Mouse (Mus musculus) heart, embryonic 12.5 days (tissue): ENCODE data around the gene Plekhh2. TPM values are rescaled to one million over a fixed set of nuclear protein-coding genes. Genes with fewer than 3 reads are reported as not detected.

Experiments
- ATAC-seq: fragments of 200-750 bp; cut with Nextera tagmentation; 2 replicates; pipeline ENCODE4 v1.8.0; 2017; ENCODE audit warnings: moderate TSS enrichment, moderate library complexity; ENCODE audit not compliant: insufficient number of reproducible peaks, low FRiP score
- H3K27ac ChIP-seq: fragments of 300-500 bp; sonication (generic); 2 replicates; pipeline ENCODE4 v1.5.1; 2016; ENCODE audit warnings: mild to moderate bottlenecking, moderate library complexity; ENCODE audit not compliant: poor library complexity, severe bottlenecking
- H3K27me3 ChIP-seq: fragments of 300-500 bp; sonication (generic); replicated peaks from 2 replicates; pipeline ENCODE4 v1.6.1; 2016; ENCODE audit warnings: mild to moderate bottlenecking, moderate library complexity
- H3K36me3 ChIP-seq: fragments of 300-500 bp; sonication (generic); 2 replicates; pipeline ENCODE4 v1.6.1; 2016; ENCODE audit warnings: mild to moderate bottlenecking, moderate library complexity
- H3K4me1 ChIP-seq: fragments of 300-500 bp; sonication (generic); replicated peaks from 2 replicates; pipeline ENCODE4 v1.6.1; 2016; ENCODE audit warnings: mild to moderate bottlenecking
- H3K4me2 ChIP-seq: fragments of 300-500 bp; sonication (generic); 2 replicates; pipeline ENCODE4 v1.6.1; 2016; ENCODE audit warnings: mild to moderate bottlenecking, moderate library complexity
- H3K4me3 ChIP-seq: fragments of 300-500 bp; sonication (generic); 2 replicates; pipeline ENCODE4 v1.5.1; 2016; ENCODE audit warnings: mild to moderate bottlenecking
- H3K9ac ChIP-seq: fragments of 300-500 bp; sonication (generic); 2 replicates; pipeline ENCODE4 v1.6.1; 2016; ENCODE audit warnings: mild to moderate bottlenecking, moderate library complexity
- H3K9me3 ChIP-seq: fragments of 300-500 bp; sonication (generic); replicated peaks from 2 replicates; pipeline ENCODE4 v1.6.1; 2016; ENCODE audit warnings: mild to moderate bottlenecking, moderate library complexity
- WGBS: fragments of 180-500 bp; shearing (Covaris S2); methylation state at CpG from one replicate; pipeline ENCODE4 v1.1.7; 2016; 5-methylcytosine and 5-hydroxymethylcytosine counted together
- polyA plus RNA-seq: library from polyadenylated mRNA; unstranded; fragments of >200 nt; fragmentation: Nextera tagmentation; extraction: Ambion mirVana; gene quantifications from 2 replicates; pipeline ENCODE4 v1.2.1, GENCODE M21; 2016

Gene Plekhh2
- polyA plus RNA-seq, 1 experiment from 2014 or later: 3.3 TPM

- ATAC-seq: no peak
- Histone ChIP-seq H3K27me3 (no peaks in the 10 kb centered on the region), H3K4me1 (peaks cover 5% of the 10 kb centered on the region), H3K9me3 (no peaks in the 10 kb centered on the region), H3K36me3 (no peaks in the 10 kb centered on the region), H3K27ac (no peak overlapping the region), H3K4me3 (no peak overlapping the region), H3K4me2 (no peak overlapping the region), H3K9ac (no peak overlapping the region)
- 85% methylated on average over 5 of the region's 5 CpGs for WGBS
Observed at GRCm38 (mm10) chr17:84573940-84574339, 62.2 kb downstream of the Plekhh2 start.

DNA sequence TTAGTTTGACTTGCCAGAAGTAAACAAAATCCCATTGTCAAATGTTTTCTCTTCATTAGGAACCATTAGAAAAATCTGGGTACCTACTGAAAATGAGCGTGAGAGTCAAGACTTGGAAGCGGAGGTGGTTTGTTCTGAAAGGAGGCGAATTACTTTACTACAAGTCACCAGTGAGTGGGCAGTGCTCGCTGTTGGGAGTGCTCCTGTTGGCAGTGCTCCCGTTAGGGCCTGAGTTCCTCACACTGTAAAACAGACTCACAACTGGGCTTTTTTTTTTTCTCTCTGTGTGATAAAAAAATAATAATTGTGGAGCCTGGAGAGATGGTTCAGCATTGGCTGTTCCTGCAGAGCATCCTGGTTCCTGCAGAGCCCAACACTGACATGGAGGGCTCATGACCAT is 63.4 kb downstream of the Plekhh2 start:
- Histone ChIP-seq H3K4me2 (no peak overlapping the region), H3K36me3 (no peaks in the 10 kb centered on the region), H3K4me1 (no peaks in the 10 kb centered on the region), H3K4me3 (no peak overlapping the region), H3K9ac (no peak overlapping the region), H3K27me3 (no peaks in the 10 kb centered on the region), H3K27ac (no peak overlapping the region), H3K9me3 (no peaks in the 10 kb centered on the region)
- no peak for ATAC-seq
- 83% methylated on average over 5 of the region's 5 CpGs for WGBS

- H3K4me3 ChIP-seq: no peak overlapping the region
- H3K27me3 ChIP-seq: no peaks in the 10 kb centered on the region
- H3K4me1 ChIP-seq: no peaks in the 10 kb centered on the region
- H3K4me2 ChIP-seq: no peak overlapping the region
- no peaks in the 10 kb centered on the region for H3K9me3 ChIP-seq
- H3K36me3 ChIP-seq: no peaks in the 10 kb centered on the region
- no peak overlapping the region for H3K9ac ChIP-seq
- WGBS: 84% methylated on average over 16 of the region's 16 CpGs
- H3K27ac ChIP-seq: no peak overlapping the region
- ATAC-seq: no peak
Observed at GRCm38 (mm10) chr17:84576621-84577293, 65.1 kb downstream of the Plekhh2 start.

DNA sequence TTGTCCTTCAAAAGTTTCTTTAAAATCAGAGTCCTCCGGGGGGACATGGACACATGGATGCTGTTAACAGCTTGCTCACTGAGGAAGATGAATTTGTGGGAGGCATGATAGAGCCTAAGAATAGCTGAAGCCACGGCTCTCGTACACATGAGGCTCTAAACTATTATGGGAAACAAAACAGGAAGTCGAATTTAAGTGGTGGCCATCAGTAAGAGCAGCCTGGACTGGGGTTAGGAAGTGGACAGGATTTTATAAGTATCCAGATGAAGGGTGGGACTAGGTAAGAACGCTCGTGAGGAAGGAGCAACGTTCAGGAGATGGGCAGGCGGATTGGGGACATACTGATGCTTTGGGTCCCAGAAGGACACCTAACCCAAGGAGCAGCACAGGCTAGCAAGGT is 67.6 kb downstream of the Plekhh2 start:
- no peak overlapping the region for H3K4me2 ChIP-seq
- H3K4me1 ChIP-seq: no peaks in the 10 kb centered on the region
- H3K4me3 ChIP-seq: no peak overlapping the region
- no peak overlapping the region for H3K27ac ChIP-seq
- no peak for ATAC-seq
- H3K27me3 ChIP-seq: no peaks in the 10 kb centered on the region
- H3K9me3 ChIP-seq: no peaks in the 10 kb centered on the region
- H3K36me3 ChIP-seq: no peaks in the 10 kb centered on the region
- WGBS: 64% methylated on average over 8 of the region's 8 CpGs
- no peak overlapping the region for H3K9ac ChIP-seq

GRCm38 (mm10) chr17:84579817-84580216 is 68.1 kb downstream of the Plekhh2 start:
- Histone ChIP-seq H3K36me3 (no peaks in the 10 kb centered on the region), H3K27ac (no peak overlapping the region), H3K4me1 (no peaks in the 10 kb centered on the region), H3K4me3 (no peak overlapping the region), H3K9me3 (no peaks in the 10 kb centered on the region), H3K4me2 (no peak overlapping the region), H3K9ac (no peak overlapping the region), H3K27me3 (no peaks in the 10 kb centered on the region)
- WGBS: 79% methylated on average over 10 of the region's 10 CpGs
- no peak for ATAC-seq

- ATAC-seq: no peak
- H3K27ac ChIP-seq: no peak overlapping the region
- H3K36me3 ChIP-seq: no peaks in the 10 kb centered on the region
- H3K4me3 ChIP-seq: no peak overlapping the region
- H3K9me3 ChIP-seq: no peaks in the 10 kb centered on the region
- 59% methylated on average over 8 of the region's 8 CpGs for WGBS
- H3K4me2 ChIP-seq: no peak overlapping the region
- no peaks in the 10 kb centered on the region for H3K27me3 ChIP-seq
- H3K4me1 ChIP-seq: no peaks in the 10 kb centered on the region
- H3K9ac ChIP-seq: no peak overlapping the region
Observed at GRCm38 (mm10) chr17:84580821-84581220, 69.1 kb downstream of the Plekhh2 start.

- H3K27me3 ChIP-seq: no peaks in the 10 kb centered on the region
- H3K4me2 ChIP-seq: no peak overlapping the region
- H3K4me3 ChIP-seq: no peak overlapping the region
- H3K36me3 ChIP-seq: no peaks in the 10 kb centered on the region
- H3K9me3 ChIP-seq: no peaks in the 10 kb centered on the region
- no peak overlapping the region for H3K9ac ChIP-seq
- WGBS: 83% methylated on average over 8 of the region's 8 CpGs
- H3K4me1 ChIP-seq: no peaks in the 10 kb centered on the region
- no peak overlapping the region for H3K27ac ChIP-seq
- no peak for ATAC-seq
Observed at GRCm38 (mm10) chr17:84581740-84582414, 70.2 kb downstream of the Plekhh2 start.

DNA sequence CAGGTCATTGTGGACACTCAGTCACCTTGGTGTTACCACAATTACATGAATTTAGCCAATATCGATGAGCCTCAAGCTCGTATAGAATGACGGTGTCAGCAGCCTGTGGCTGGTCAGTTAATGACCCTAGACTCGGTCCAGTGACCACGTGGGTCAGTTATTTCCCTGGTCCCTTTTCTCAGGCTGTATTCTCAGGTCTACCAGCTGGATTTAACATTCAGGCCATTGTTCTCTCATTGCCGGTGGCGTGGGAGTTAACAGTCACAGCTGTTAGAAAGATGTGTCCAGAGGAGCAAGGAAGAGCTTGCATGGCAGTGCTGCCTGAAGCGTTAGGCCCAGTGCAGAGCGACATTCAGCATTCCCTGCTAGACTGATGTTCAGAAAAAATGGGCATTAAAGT is 72.4 kb downstream of the Plekhh2 start:
- Histone ChIP-seq H3K27ac (no peak overlapping the region), H3K4me2 (no peak overlapping the region), H3K27me3 (no peaks in the 10 kb centered on the region), H3K9ac (no peak overlapping the region), H3K9me3 (no peaks in the 10 kb centered on the region), H3K4me1 (no peaks in the 10 kb centered on the region), H3K4me3 (no peak overlapping the region), H3K36me3 (no peaks in the 10 kb centered on the region)
- no peak for ATAC-seq
- WGBS: 82% methylated on average over 9 of the region's 9 CpGs

DNA sequence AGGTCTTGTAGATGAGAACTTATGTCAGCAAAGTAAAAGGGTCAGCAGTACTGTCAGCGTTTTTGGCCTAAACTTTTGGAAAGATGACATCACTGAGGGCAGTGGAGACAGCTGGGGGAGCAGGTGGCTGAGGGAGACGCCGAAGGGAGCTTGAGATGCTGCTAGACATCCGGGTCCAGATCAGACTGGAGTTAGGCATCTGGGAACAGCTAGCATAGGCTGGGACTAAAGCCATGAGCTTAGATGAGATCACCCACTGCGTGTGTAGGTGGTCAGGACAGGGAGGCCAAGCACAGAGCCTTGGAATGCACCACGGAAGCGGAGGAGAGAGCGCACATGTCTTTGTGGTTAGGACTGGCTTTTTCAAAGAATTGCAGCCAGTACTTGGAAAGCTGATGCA is 73.4 kb downstream of the Plekhh2 start:
- Histone ChIP-seq H3K4me2 (no peak overlapping the region), H3K9me3 (no peaks in the 10 kb centered on the region), H3K36me3 (no peaks in the 10 kb centered on the region), H3K9ac (no peak overlapping the region), H3K4me3 (no peak overlapping the region), H3K4me1 (no peaks in the 10 kb centered on the region), H3K27me3 (no peaks in the 10 kb centered on the region), H3K27ac (no peak overlapping the region)
- 74% methylated on average over 8 of the region's 8 CpGs for WGBS
- ATAC-seq: no peak

GRCm38 (mm10) chr17:84590065-84590464 is 78.4 kb downstream of the Plekhh2 start:
- H3K4me3 ChIP-seq: no peak overlapping the region
- 0 out of 2 replicates have a peak, but pooled peaks cover 3% of the 10 kb centered on the region for H3K36me3 ChIP-seq
- H3K27ac ChIP-seq: no peak overlapping the region
- no peak overlapping the region for H3K9ac ChIP-seq
- ATAC-seq: no peak
- no peaks in the 10 kb centered on the region for H3K9me3 ChIP-seq
- no peak overlapping the region for H3K4me2 ChIP-seq
- no peaks in the 10 kb centered on the region for H3K4me1 ChIP-seq
- H3K27me3 ChIP-seq: no peaks in the 10 kb centered on the region
- WGBS: 87% methylated on average over 7 of the region's 7 CpGs

DNA sequence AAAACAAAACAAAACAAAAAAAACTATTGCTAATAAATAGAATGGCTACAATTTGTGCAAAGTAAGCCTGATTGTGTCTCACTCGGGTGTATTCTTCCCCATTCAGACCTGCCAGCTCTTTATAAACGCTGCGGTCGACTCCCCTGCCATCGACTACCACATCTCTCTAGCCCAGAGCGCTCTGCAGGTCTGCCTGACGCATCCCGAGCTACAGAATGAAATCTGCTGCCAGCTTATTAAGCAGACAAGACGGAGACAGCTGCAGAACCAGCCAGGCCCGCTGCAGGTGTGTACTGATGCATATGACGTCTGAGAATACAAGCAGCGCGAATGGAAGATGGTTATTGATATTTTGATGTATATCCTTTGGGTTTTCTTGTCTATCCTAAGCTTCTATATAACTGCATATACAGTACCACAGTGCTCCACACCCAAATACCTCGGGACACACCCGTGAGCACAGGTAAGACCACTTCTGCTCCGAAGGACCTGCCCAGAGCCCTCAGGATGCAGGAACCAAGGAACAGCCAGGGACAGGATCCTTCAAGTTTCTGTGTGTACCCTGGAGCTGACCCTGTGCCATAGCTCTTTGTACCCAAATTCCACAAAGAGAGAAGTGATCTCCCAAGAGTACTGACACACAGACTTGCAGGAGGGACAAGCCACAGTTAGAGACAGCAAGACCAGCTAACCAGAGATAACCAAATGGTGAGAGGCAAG is 79.9 kb downstream of the Plekhh2 start:
- Histone ChIP-seq H3K4me2 (no peak overlapping the region), H3K9ac (no peak overlapping the region), H3K4me3 (no peak overlapping the region), H3K27me3 (no peaks in the 10 kb centered on the region), H3K4me1 (peaks cover 4% of the 10 kb centered on the region; the same call in 1 of the 2 replicates), H3K36me3 (0 out of 2 replicates have a peak, but pooled peaks cover 3% of the 10 kb centered on the region), H3K9me3 (no peaks in the 10 kb centered on the region), H3K27ac (no peak overlapping the region)
- WGBS: 87% methylated on average over 16 of the region's 16 CpGs
- no peak for ATAC-seq
